Comparison of ENCODE assay signal across 32 mouse cellular contexts in genomic region chr19:44462141-44462540, GRCm38 (mm10). TPM values are rescaled to one million over a fixed set of nuclear protein-coding genes. Genes with fewer than 3 reads are reported as not detected.
DNase-seq lines count a peak whose midpoint lies in the region; ATAC-seq lines count a peak whose summit lies in the region.
"Had no signal": no experiment of that assay in that cellular context is flagged by ENCODE, and none has a peak within 500 bp of the region (broad histone marks: within the 10 kb centered on the region; RNA-seq: fewer than 3 reads in every experiment).

No protein-coding gene starts in this region.

- no peak overlapping the region for H3K4me2 ChIP-seq in hindbrain, embryonic 16.5 days (ENCODE audit: low read length)
- H3K4me2 ChIP-seq: embryonic facial prominence, embryonic 13.5 days; forebrain, embryonic 13.5 days; heart, embryonic 11.5 days; hindbrain, embryonic 13.5 days had no signal

- 93% methylated on average over 4 of the region's 4 CpGs for WGBS in hindbrain, embryonic 16.5 days

- no peaks in the 10 kb centered on the region for H3K36me3 ChIP-seq in hindbrain, embryonic 16.5 days (ENCODE audit: control insufficient read depth, insufficient read depth, low read length)
- H3K36me3 ChIP-seq: embryonic facial prominence, embryonic 10.5 days; embryonic facial prominence, embryonic 13.5 days; hindbrain, embryonic 10.5 days; hindbrain, embryonic 13.5 days had no signal

- peak; percentile 55 for DNase-seq in adrenal gland, adult 2 months
- DNase-seq in adrenal gland, adult 18-20 months (ENCODE audit: low spot score in 2 of 2) = no peak
- DNase-seq in embryo, embryonic 10 days (ENCODE audit: low spot score) = peak; percentile 17
- no peak for DNase-seq in embryo, embryonic 11 days
- peak; percentile 72 for DNase-seq in NIH3T3 (ENCODE audit: low read depth)
- DNase-seq: cerebellum, adult 18-20 months; cerebellum, adult 9-10 months; cerebellum, postnatal 14 days; forebrain, postnatal 0 days; gastrocnemius, adult 2 months; gastrocnemius, postnatal 14 days; heart, adult 11 months; heart, postnatal 36 days; kidney, adult 2 months had no signal

- no peaks in the 10 kb centered on the region for H3K9me3 ChIP-seq in hindbrain, embryonic 16.5 days (ENCODE audit: control insufficient read depth, low read length)
- H3K9me3 ChIP-seq: embryonic facial prominence, embryonic 10.5 days; embryonic facial prominence, embryonic 13.5 days; forebrain, embryonic 13.5 days; hindbrain, embryonic 10.5 days had no signal

- peaks cover 21% of the 10 kb centered on the region for H3K4me1 ChIP-seq in brown adipose tissue, adult 24 weeks (ENCODE audit: control insufficient read depth, insufficient read depth, insufficient read length, low read length)
- H3K4me1 ChIP-seq in hindbrain, embryonic 16.5 days (ENCODE audit: control insufficient read depth, insufficient read depth, low read depth, low read length) = peaks cover 3% of the 10 kb centered on the region; the same call in 1 of the 2 replicates

- no peaks in the 10 kb centered on the region for H3K27me3 ChIP-seq in hindbrain, embryonic 16.5 days (replicated peaks; ENCODE audit: control insufficient read depth, insufficient read depth, low read length)
- H3K27me3 ChIP-seq: embryonic facial prominence, embryonic 13.5 days; forebrain, embryonic 13.5 days; hindbrain, embryonic 13.5 days; Patski had no signal

- no peak overlapping the region for H3K9ac ChIP-seq in hindbrain, embryonic 16.5 days (ENCODE audit: low read depth, low read length)
- H3K9ac ChIP-seq: embryonic facial prominence, embryonic 13.5 days; forebrain, embryonic 13.5 days; forebrain, postnatal 0 days; hindbrain, embryonic 13.5 days had no signal

- ATAC-seq in hindbrain, embryonic 16.5 days = no peak
- ATAC-seq: forebrain, embryonic 13.5 days; forebrain, postnatal 0 days; intestine, postnatal 0 days; Patski had no signal

- peak overlapping the region; percentile 84 for H3K27ac ChIP-seq in brown adipose tissue, adult 24 weeks (replicated peaks; ENCODE audit: low read depth, low read length)
- no peak overlapping the region for H3K27ac ChIP-seq in hindbrain, embryonic 16.5 days (ENCODE audit: low read depth, low read length)
- H3K27ac ChIP-seq: embryonic facial prominence, embryonic 10.5 days; embryonic facial prominence, embryonic 13.5 days; forebrain, embryonic 13.5 days; gastrocnemius, adult 2 months; hindbrain, embryonic 10.5 days; hindbrain, embryonic 13.5 days; kidney, postnatal 0 days had no signal

- no peak overlapping the region for H3K4me3 ChIP-seq in brown adipose tissue, adult 24 weeks (ENCODE audit: insufficient read depth, low read depth, low read length)
- H3K4me3 ChIP-seq in hindbrain, embryonic 16.5 days (ENCODE audit: low read length) = no peak overlapping the region
- H3K4me3 ChIP-seq: embryonic facial prominence, embryonic 10.5 days; embryonic facial prominence, embryonic 13.5 days; erythroblast, embryonic 14.5 days; forebrain, embryonic 13.5 days; gastrocnemius, adult 2 months; hindbrain, embryonic 10.5 days; hindbrain, embryonic 13.5 days had no signal

RNA-seq across cellular contexts. Expression of gene Wnt8b, which starts 31.1 kb away (rescaled TPM):
- under 1 TPM; 0.12 to 0.17 TPM for total RNA-seq in adrenal gland, adult 2 months (2021)
- polyA plus RNA-seq in adrenal gland, adult 2 months (2012; rRNA removed) = 0.02 and 0.11 TPM in 2 replicates
- under 1 TPM; 0.10 to 0.20 TPM for total RNA-seq in adrenal gland, adult 18-20 months (2021)
- not detected in 2 replicates for polyA plus RNA-seq in brown adipose tissue, adult 24 weeks (2012; ENCODE audit: insufficient read depth, insufficient read length, missing spikeins)
- 0.12 and 0.19 TPM in 2 replicates for polyA plus RNA-seq in hindbrain, embryonic 16.5 days (2015; fragmentation: Nextera tagmentation; extraction: Ambion mirVana)
- total RNA-seq: gastrocnemius, adult 2 months; gastrocnemius, postnatal 14 days; gastrocnemius, postnatal 4 days; heart, postnatal 36 days had no signal
- polyA plus RNA-seq: C2C12; erythroblast, embryonic 14.5 days; frontal cortex, adult 2 months; heart, embryonic 11.5 days; heart, embryonic 14.5 days; heart, postnatal 0 days; intestine, embryonic 14.5 days; intestine, postnatal 0 days had no signal

RNA-seq across cellular contexts. Expression of gene Scd1, which starts 54.5 kb away (rescaled TPM):
- 1,000 to 10,000 TPM; 1,012 to 3,370 TPM for total RNA-seq in adrenal gland, adult 2 months (2021)
- 10,217 and 11,584 TPM in 2 replicates for polyA plus RNA-seq in adrenal gland, adult 2 months (2012; rRNA removed)
- total RNA-seq in adrenal gland, adult 18-20 months (2021) = over 10,000 TPM in 1 of 2 experiments, 1,000 to 10,000 TPM in 1; 1,926 to 12,846 TPM
- polyA plus RNA-seq in brown adipose tissue, adult 24 weeks (2012; ENCODE audit: insufficient read depth, insufficient read length, missing spikeins) = 10,672 and 38,636 TPM in 2 replicates
- 7.9 and 9.3 TPM in 2 replicates for polyA plus RNA-seq in hindbrain, embryonic 16.5 days (2015; fragmentation: Nextera tagmentation; extraction: Ambion mirVana)

Comparison
In these comparisons a context has a peak if more than half of its experiments do, and no peak if none do; other contexts are left out.
1. DNase-seq: peak in adrenal gland, adult 2 months (single experiment), embryo, embryonic 10 days (single experiment) and NIH3T3 (single experiment); none in adrenal gland, adult 18-20 months (0 of 2) and embryo, embryonic 11 days (single experiment).
2. RNA of gene Scd1, which starts 54.5 kb away (polyA plus RNA-seq): 10,672 to 38,636 TPM in brown adipose tissue, adult 24 weeks and 10,217 to 11,584 TPM in adrenal gland, adult 2 months; 7.9 to 9.3 TPM in hindbrain, embryonic 16.5 days; every median in the first group is over 100 times any median in the second.